Mouse (Mus musculus) layer of hippocampus, postnatal 14 days (tissue): ENCODE data around the gene Aldh3a2. TPM values are rescaled to one million over a fixed set of nuclear protein-coding genes. Genes with fewer than 3 reads are reported as not detected.
A peak's percentile ranks its signal among the peaks of the same experiment; 100 is the strongest.
"Not testable (repeated sequence)": the region's sequence is repeated elsewhere in the genome, so short reads cannot be mapped to it uniquely, and the experiment has no call there.

ENCODE experiments used
- DNase-seq, 2 experiments: peaks; one replicate each; pipeline ENCODE4 v3.0.0; 2021 to 2022; ENCODE audit warnings: low spot score in 2 of 2, mixed read lengths in 1 of 2
- total RNA-seq, 2 experiments: library from RNA; stranded (reverse); gene quantifications; 2 replicates each; pipeline ENCODE4 v1.2.3; 2021

The Aldh3a2 gene
- total RNA-seq, 2 experiments from 2014 or later = 54.5 to 57.5 TPM

- no peak for DNase-seq
These were observed 46.9 kb downstream of the Aldh3a2 start for GRCm38 (mm10) chr11:61220156-61220881.

- no peak for DNase-seq
These were observed 51.3 kb downstream of the Aldh3a2 start for GRCm38 (mm10) chr11:61215936-61216335.

- DNase-seq = no peak
These were observed 55.2 kb downstream of the Aldh3a2 start for GRCm38 (mm10) chr11:61212102-61212501.

- no peak for DNase-seq
These were observed 58.9 kb downstream of the Aldh3a2 start for GRCm38 (mm10) chr11:61208316-61208715.

GRCm38 (mm10) chr11:61207487-61208246, 59.6 kb downstream of the Aldh3a2 start, which contains the start of gene Aldh3a1:
TSS of gene Aldh3a1 (plus strand) at chr11:61207537.
- DNase-seq = no peak

GRCm38 (mm10) chr11:61206136-61206535, 61.1 kb downstream of the Aldh3a2 start:
- DNase-seq = no peak

- DNase-seq = peak in 1 of 2 experiments; percentile 30
These were observed 61.9 kb downstream of the Aldh3a2 start for GRCm38 (mm10) chr11:61205167-61205950.

- no peak for DNase-seq
These were observed 64.5 kb downstream of the Aldh3a2 start for GRCm38 (mm10) chr11:61202810-61203209.

- DNase-seq = no peak
These were observed 65.1 kb downstream of the Aldh3a2 start for GRCm38 (mm10) chr11:61202186-61202585.

- DNase-seq = no peak
These were observed 67.5 kb downstream of the Aldh3a2 start for GRCm38 (mm10) chr11:61199620-61200362.

GRCm38 (mm10) chr11:61197935-61198334, 69.3 kb downstream of the Aldh3a2 start:
- DNase-seq = no peak

GRCm38 (mm10) chr11:61196616-61197353, 70.5 kb downstream of the Aldh3a2 start:
- no peak for DNase-seq

- DNase-seq = peak; percentile 81 to 83
These were observed 73.9 kb downstream of the Aldh3a2 start for GRCm38 (mm10) chr11:61193392-61193791.

GRCm38 (mm10) chr11:61192779-61193178, 74.5 kb downstream of the Aldh3a2 start:
- no peak for DNase-seq

GRCm38 (mm10) chr11:61192123-61192522, 75.1 kb downstream of the Aldh3a2 start:
- not testable (repeated sequence) for DNase-seq

GRCm38 (mm10) chr11:61190776-61191175, 76.5 kb downstream of the Aldh3a2 start:
- no peak for DNase-seq

GRCm38 (mm10) chr11:61183820-61184219, 83.4 kb downstream of the Aldh3a2 start:
- no peak for DNase-seq

GRCm38 (mm10) chr11:61181624-61182023, 85.6 kb downstream of the Aldh3a2 start:
- no peak for DNase-seq

- peak in 1 of 2 experiments; percentile 58 for DNase-seq
These were observed 86.9 kb downstream of the Aldh3a2 start for GRCm38 (mm10) chr11:61180361-61180760.

GRCm38 (mm10) chr11:61176321-61176720, 90.9 kb downstream of the Aldh3a2 start:
- no peak for DNase-seq
